ENCODE assay signal across 8 mouse cellular contexts in genomic region chr9:45827663-45828290, GRCm38 (mm10). TPM values are rescaled to one million over a fixed set of nuclear protein-coding genes. Genes with fewer than 3 reads are reported as not detected.
DNase-seq lines count a peak whose midpoint lies in the region; ATAC-seq and TF ChIP-seq lines count a peak whose summit lies in the region.

No protein-coding gene starts in this region.

- no peaks in the 10 kb centered on the region for H3K9me3 ChIP-seq in kidney, postnatal 0 days (replicated peaks; ENCODE audit: low read length)
- no peaks in the 10 kb centered on the region for H3K9me3 ChIP-seq in embryonic facial prominence, embryonic 13.5 days
- 0 out of 2 replicates have a peak, but pooled peaks cover 4% of the 10 kb centered on the region for H3K9me3 ChIP-seq in hindbrain, embryonic 10.5 days
- H3K9me3 ChIP-seq in lung, embryonic 14.5 days (ENCODE audit: low read depth, low read length), result no peaks in the 10 kb centered on the region

- peak overlapping the region; percentile 84 for H3K4me3 ChIP-seq in kidney, postnatal 0 days (replicated peaks; ENCODE audit: low read depth, low read length)
- peak overlapping the region; percentile 74 for H3K4me3 ChIP-seq in embryonic facial prominence, embryonic 13.5 days
- H3K4me3 ChIP-seq in hindbrain, embryonic 10.5 days, result peak overlapping the region; percentile 75
- peak overlapping the region; percentile 79 for H3K4me3 ChIP-seq in lung, embryonic 14.5 days (ENCODE audit: low read depth, low read length)
- H3K4me3 ChIP-seq in small intestine, adult 2 months (ENCODE audit: low read depth, low read length), result peak overlapping the region; percentile 97

- H3K36me3 ChIP-seq in kidney, postnatal 0 days (ENCODE audit: insufficient read depth, low read length), result no peaks in the 10 kb centered on the region
- H3K36me3 ChIP-seq in embryonic facial prominence, embryonic 13.5 days, result peaks cover 11% of the 10 kb centered on the region
- peaks cover 11% of the 10 kb centered on the region for H3K36me3 ChIP-seq in hindbrain, embryonic 10.5 days
- no peaks in the 10 kb centered on the region for H3K36me3 ChIP-seq in lung, embryonic 14.5 days (ENCODE audit: insufficient read depth)
- H3K36me3 ChIP-seq in small intestine, adult 2 months (ENCODE audit: control insufficient read depth, insufficient read depth, low read length), result no peaks in the 10 kb centered on the region

- peak overlapping the region; percentile 78 for H3K27ac ChIP-seq in kidney, postnatal 0 days
- peak overlapping the region; percentile 88 for H3K27ac ChIP-seq in embryonic facial prominence, embryonic 13.5 days
- H3K27ac ChIP-seq in hindbrain, embryonic 10.5 days, result peak overlapping the region; percentile 88
- H3K27ac ChIP-seq in lung, embryonic 14.5 days (ENCODE audit: low read depth), result peak overlapping the region; percentile 76; the same call in 1 of the 2 replicates
- no peak overlapping the region for H3K27ac ChIP-seq in small intestine, adult 2 months (ENCODE audit: insufficient read depth, low read depth, low read length)

- TF ChIP-seq CTCF in kidney, postnatal 0 days (IDR thresholded peaks at IDR 0.05; ENCODE audit: low read depth), result no peak
- TF ChIP-seq CTCF in lung, embryonic 14.5 days (IDR thresholded peaks at IDR 0.05; ENCODE audit: low read depth), result no peak
- no peak for TF ChIP-seq CTCF in small intestine, adult 2 months (IDR thresholded peaks at IDR 0.05; ENCODE audit: extremely low read depth, insufficient read length, insufficient replicate concordance, low read depth, low read length)

- H3K4me1 ChIP-seq in kidney, postnatal 0 days (replicated peaks; ENCODE audit: insufficient read depth, low read length), result peaks cover 4% of the 10 kb centered on the region; the same call in 1 of the 2 replicates
- H3K4me1 ChIP-seq in embryonic facial prominence, embryonic 13.5 days, result peaks cover 9% of the 10 kb centered on the region
- H3K4me1 ChIP-seq in hindbrain, embryonic 10.5 days (replicated peaks), result peaks cover 20% of the 10 kb centered on the region
- H3K4me1 ChIP-seq in lung, embryonic 14.5 days (ENCODE audit: insufficient read depth), result no peaks in the 10 kb centered on the region
- no peaks in the 10 kb centered on the region for H3K4me1 ChIP-seq in small intestine, adult 2 months (ENCODE audit: control insufficient read depth, insufficient read depth, insufficient read length, low read length)

- peak overlapping the region; percentile 90 for H3K4me2 ChIP-seq in kidney, postnatal 0 days (ENCODE audit: low read length)
- H3K4me2 ChIP-seq in embryonic facial prominence, embryonic 13.5 days, result peak overlapping the region; percentile 80
- H3K4me2 ChIP-seq in lung, embryonic 14.5 days, result peak overlapping the region; percentile 85

- H3K9ac ChIP-seq in kidney, postnatal 0 days (ENCODE audit: low read depth, low read length), result peak overlapping the region; percentile 77
- peak overlapping the region; percentile 79 for H3K9ac ChIP-seq in embryonic facial prominence, embryonic 13.5 days
- peak overlapping the region; percentile 62 for H3K9ac ChIP-seq in lung, embryonic 14.5 days

- no peaks in the 10 kb centered on the region for H3K27me3 ChIP-seq in kidney, postnatal 0 days (ENCODE audit: insufficient read depth, low read length)
- H3K27me3 ChIP-seq in embryonic facial prominence, embryonic 13.5 days, result no peaks in the 10 kb centered on the region
- H3K27me3 ChIP-seq in hindbrain, embryonic 10.5 days (ENCODE audit: insufficient read depth, poor library complexity, severe bottlenecking), result no peaks in the 10 kb centered on the region
- no peaks in the 10 kb centered on the region for H3K27me3 ChIP-seq in lung, embryonic 14.5 days (ENCODE audit: insufficient read depth, low read length)
- no peaks in the 10 kb centered on the region for H3K27me3 ChIP-seq in small intestine, adult 2 months (ENCODE audit: control insufficient read depth, insufficient read depth, low read length)

- 5% methylated on average over 22 of the region's 23 CpGs for WGBS in kidney, postnatal 0 days
- 3% methylated on average over 23 of the region's 23 CpGs for WGBS in embryonic facial prominence, embryonic 13.5 days
- WGBS in hindbrain, embryonic 10.5 days, result 10% methylated on average over 23 of the region's 23 CpGs
- WGBS in lung, embryonic 14.5 days, result 6% methylated on average over 23 of the region's 23 CpGs
- 8% methylated on average over 23 of the region's 23 CpGs for WGBS in small intestine, adult 2 months

- peak; percentile 15; the same call in 1 of the 2 replicates for ATAC-seq in kidney, postnatal 0 days (replicated peaks; ENCODE audit: low FRiP score, low read depth)
- no peak for ATAC-seq in embryonic facial prominence, embryonic 13.5 days (ENCODE audit: insufficient number of reproducible peaks, insufficient read depth, low FRiP score, low TSS enrichment, low read depth)
- peak; percentile 57 for ATAC-seq in lung, embryonic 14.5 days (ENCODE audit: insufficient read depth)

- DNase-seq in kidney, postnatal 0 days (ENCODE audit: low spot score), result peak; percentile 57
- DNase-seq in kidney, adult 8-10 months, result no peak
- peak; percentile 68 for DNase-seq in NIH3T3 (ENCODE audit: low read depth)
- no peak for DNase-seq in hindbrain, embryonic 10.5 days (ENCODE audit: low spot score)
- DNase-seq in lung, embryonic 14.5 days, result peak; percentile 59
- DNase-seq in spleen, postnatal 4 days (ENCODE audit: low spot score in 2 of 2), result no peak

- TF ChIP-seq POLR2A in small intestine, adult 2 months (IDR thresholded peaks at IDR 0.05; ENCODE audit: low read depth, low read length), result no peak

RNA-seq across cellular contexts. Expression of gene Cep164, which starts 0.7 kb away (rescaled TPM):
- polyA plus RNA-seq in kidney, postnatal 0 days (2015; fragmentation: Nextera tagmentation; extraction: Ambion mirVana), result 20.1 and 20.6 TPM in 2 replicates
- 33.8 and 34.3 TPM in 2 replicates for polyA plus RNA-seq in embryonic facial prominence, embryonic 13.5 days (2015; fragmentation: Nextera tagmentation; extraction: Ambion mirVana)
- polyA plus RNA-seq in hindbrain, embryonic 10.5 days (2016; fragmentation: Nextera tagmentation; extraction: Ambion mirVana), result 16.0 and 20.9 TPM in 2 replicates
- 23.2 and 26.9 TPM in 2 replicates for polyA plus RNA-seq in lung, embryonic 14.5 days (2014; fragmentation: Nextera tagmentation; extraction: Ambion mirVana)
- polyA plus RNA-seq in small intestine, adult 2 months (2012; rRNA removed), result 4.9 and 12.9 TPM in 2 replicates

RNA-seq across cellular contexts. Expression of gene Bace1, which starts 10.6 kb away (rescaled TPM):
- 26.5 and 29.1 TPM in 2 replicates for polyA plus RNA-seq in kidney, postnatal 0 days (2015; fragmentation: Nextera tagmentation; extraction: Ambion mirVana)
- polyA plus RNA-seq in embryonic facial prominence, embryonic 13.5 days (2015; fragmentation: Nextera tagmentation; extraction: Ambion mirVana), result 34.4 and 35.5 TPM in 2 replicates
- polyA plus RNA-seq in hindbrain, embryonic 10.5 days (2016; fragmentation: Nextera tagmentation; extraction: Ambion mirVana), result 24.0 and 29.6 TPM in 2 replicates
- polyA plus RNA-seq in lung, embryonic 14.5 days (2014; fragmentation: Nextera tagmentation; extraction: Ambion mirVana), result 27.2 and 29.9 TPM in 2 replicates
- 4.5 and 5.2 TPM in 2 replicates for polyA plus RNA-seq in small intestine, adult 2 months (2012; rRNA removed)

Comparison
In these comparisons a context has a peak if more than half of its experiments do, and no peak if none do; other contexts are left out.
1. DNase-seq: peak in kidney, postnatal 0 days (single experiment), NIH3T3 (single experiment) and lung, embryonic 14.5 days (single experiment); none in kidney, adult 8-10 months (0 of 2), hindbrain, embryonic 10.5 days (single experiment) and spleen, postnatal 4 days (0 of 2).
2. Peak in every context shown above with its lines, with median percentiles within 50 percentile points of each other: H3K4me2 ChIP-seq, H3K4me3 ChIP-seq and H3K9ac ChIP-seq.